Mouse (Mus musculus) lung, embryonic 16.5 days (tissue): ENCODE measurements around the gene Abhd16a. TPM values are rescaled to one million over a fixed set of nuclear protein-coding genes. Genes with fewer than 3 reads are reported as not detected.

Source experiments
- ATAC-seq: fragments of 200-750 bp; cut with Nextera tagmentation; 2 replicates; pipeline ENCODE4 v1.8.0; 2017; ENCODE audit warnings: low read depth, mild to moderate bottlenecking, moderate library complexity
- H3K27ac ChIP-seq: fragments of 300-500 bp; sonication (generic); 2 replicates; pipeline ENCODE4 v1.5.1; 2014; ENCODE audit warnings: mild to moderate bottlenecking, control low read depth, low read length
- H3K27me3 ChIP-seq: fragments of 300-500 bp; sonication (generic); 2 replicates; pipeline ENCODE4 v1.6.1; 2014; ENCODE audit warnings: low read depth, low read length, mixed read lengths; ENCODE audit not compliant: control insufficient read depth, insufficient read depth
- H3K36me3 ChIP-seq: fragments of 300-500 bp; sonication (generic); 2 replicates; pipeline ENCODE4 v1.6.1; 2014; ENCODE audit warnings: low read length; ENCODE audit not compliant: control insufficient read depth, insufficient read depth
- H3K4me1 ChIP-seq: fragments of 300-500 bp; sonication (generic); replicated peaks from 2 replicates; pipeline ENCODE4 v1.6.1; 2014; ENCODE audit warnings: low read length, mixed read lengths; ENCODE audit not compliant: control insufficient read depth, insufficient read depth
- H3K4me2 ChIP-seq: fragments of 300-500 bp; sonication (generic); 2 replicates; pipeline ENCODE4 v1.6.1; 2014; ENCODE audit warnings: low read depth, low read length, control low read depth
- H3K4me3 ChIP-seq: fragments of 300-500 bp; sonication (generic); 2 replicates; pipeline ENCODE4 v1.5.1; 2014; ENCODE audit warnings: mild to moderate bottlenecking, low read length, control low read depth
- H3K9ac ChIP-seq: fragments of 300-500 bp; sonication (generic); 2 replicates; pipeline ENCODE4 v1.6.1; 2014; ENCODE audit warnings: low read length, control low read depth
- H3K9me3 ChIP-seq: fragments of 300-500 bp; sonication (generic); 2 replicates; pipeline ENCODE4 v1.6.1; 2016; ENCODE audit warnings: low read length; ENCODE audit not compliant: control insufficient read depth
- WGBS: fragments of 180-500 bp; shearing (Covaris S2); extraction: QIAGEN DNeasy Blood & Tissue Kit; methylation state at CpG from one replicate; pipeline ENCODE4 v1.1.7; 2014; 5-methylcytosine and 5-hydroxymethylcytosine counted together
- polyA plus RNA-seq: library from polyadenylated mRNA; unstranded; fragments of >200 nt; fragmentation: Nextera tagmentation; extraction: Ambion mirVana; gene quantifications from 2 replicates; pipeline ENCODE4 v1.2.1, GENCODE M21; 2015

The Abhd16a gene
- polyA plus RNA-seq, 1 experiment from 2014 or later, result 98.3 TPM

- no peak overlapping the region for H3K27ac ChIP-seq
- 61% methylated on average over 3 of the region's 3 CpGs for WGBS
- no peak for ATAC-seq
Measured at GRCm38 (mm10) chr17:35132174-35132560, 43.1 kb downstream of the Abhd16a start.

DNA sequence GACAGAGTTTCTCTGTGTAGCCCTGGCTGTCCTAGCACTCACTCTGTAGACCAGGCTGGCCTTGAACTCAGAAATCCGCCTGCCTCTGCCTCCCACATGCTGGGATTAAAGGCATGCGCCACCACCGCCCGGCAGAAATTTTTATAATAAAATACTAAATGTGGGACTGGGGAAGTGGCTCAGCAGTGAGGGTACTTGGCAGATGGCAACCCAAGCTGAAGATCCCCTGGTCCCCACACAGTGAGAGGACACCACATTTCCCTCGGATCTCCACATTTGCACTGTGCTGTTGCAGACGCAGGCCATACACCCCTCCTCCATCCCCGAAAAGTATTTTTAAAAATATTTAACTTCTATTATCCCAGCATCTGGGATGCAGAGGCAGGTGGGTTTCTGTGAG is 44.5 kb downstream of the Abhd16a start:
- no peak for ATAC-seq
- H3K9ac ChIP-seq, result no peak overlapping the region
- no peaks in the 10 kb centered on the region for H3K27me3 ChIP-seq
- 90% methylated on average over 7 of the region's 7 CpGs for WGBS
- peaks cover 3% of the 10 kb centered on the region; the same call in 1 of the 2 replicates for H3K36me3 ChIP-seq
- no peak overlapping the region for H3K27ac ChIP-seq
- no peaks in the 10 kb centered on the region for H3K9me3 ChIP-seq
- no peak overlapping the region for H3K4me3 ChIP-seq
- H3K4me1 ChIP-seq, result peaks cover 14% of the 10 kb centered on the region
- H3K4me2 ChIP-seq, result no peak overlapping the region

More at GRCm38 (mm10) chr17:35132174-35132560, 43.1 kb downstream of the Abhd16a start:
- H3K9me3 ChIP-seq, result no peaks in the 10 kb centered on the region
- H3K4me3 ChIP-seq, result no peak overlapping the region
- H3K4me1 ChIP-seq, result peaks cover 17% of the 10 kb centered on the region
- no peaks in the 10 kb centered on the region for H3K27me3 ChIP-seq
- no peak overlapping the region for H3K4me2 ChIP-seq
- H3K36me3 ChIP-seq, result no peaks in the 10 kb centered on the region; the same call in 1 of the 2 replicates
- H3K9ac ChIP-seq, result no peak overlapping the region

DNA sequence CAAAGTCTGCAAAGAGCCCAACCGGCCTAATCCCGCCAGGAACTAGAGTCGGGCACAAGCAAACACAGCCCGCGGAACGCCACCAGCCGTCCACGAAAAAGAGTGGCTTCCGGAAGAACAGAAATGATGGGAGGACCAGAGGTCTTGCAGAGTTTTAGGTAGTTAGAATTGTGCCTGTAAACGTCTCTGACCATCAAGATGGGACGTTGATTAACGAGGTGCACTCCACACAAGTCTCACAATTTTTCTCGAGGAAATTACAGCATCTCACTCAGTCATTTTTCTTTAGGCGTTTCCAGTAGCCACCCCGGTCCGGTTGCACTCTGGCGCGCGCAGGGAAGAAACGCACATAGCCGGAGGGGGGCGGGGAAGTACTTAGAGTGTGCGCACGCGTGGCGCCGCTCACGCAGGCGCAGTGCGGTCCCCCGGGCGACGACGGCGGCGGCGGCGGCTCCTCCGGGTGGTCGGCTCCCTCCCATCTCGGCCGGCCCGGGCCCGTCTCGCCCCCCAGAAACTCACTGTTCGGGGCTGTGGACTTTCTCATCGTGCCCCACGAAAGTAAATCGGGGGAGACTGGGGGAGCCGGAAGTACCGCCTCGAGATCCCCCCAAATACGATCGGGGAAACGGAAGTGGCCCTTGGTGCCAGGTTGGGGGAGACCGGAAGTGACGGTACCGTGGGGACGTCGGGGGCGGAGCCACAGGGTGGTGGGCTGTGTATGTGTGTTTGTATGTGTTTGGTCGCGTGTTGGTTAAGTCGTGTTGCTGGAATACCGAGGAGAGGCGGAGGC is 45.9 kb downstream of the Abhd16a start, which contains the start of gene Bag6:
Gene Bag6, plus strand, starts transcription at position 378 of the 790 bp plus-strand sequence.
- Histone ChIP-seq H3K9me3 (no peaks in the 10 kb centered on the region), H3K9ac (peak within 1 kb of the TSS; percentile 87), H3K4me2 (peak within 1 kb of the TSS; percentile 92), H3K4me3 (peak within 1 kb of the TSS; percentile 89), H3K27me3 (no peaks in the 10 kb centered on the region), H3K4me1 (peaks cover 14% of the 10 kb centered on the region), H3K27ac (peak within 1 kb of the TSS; percentile 97), H3K36me3 (peaks cover 15% of the 10 kb centered on the region)
- peak; percentile 95 for ATAC-seq
- under 1% methylated on average over 66 of the region's 66 CpGs for WGBS

DNA sequence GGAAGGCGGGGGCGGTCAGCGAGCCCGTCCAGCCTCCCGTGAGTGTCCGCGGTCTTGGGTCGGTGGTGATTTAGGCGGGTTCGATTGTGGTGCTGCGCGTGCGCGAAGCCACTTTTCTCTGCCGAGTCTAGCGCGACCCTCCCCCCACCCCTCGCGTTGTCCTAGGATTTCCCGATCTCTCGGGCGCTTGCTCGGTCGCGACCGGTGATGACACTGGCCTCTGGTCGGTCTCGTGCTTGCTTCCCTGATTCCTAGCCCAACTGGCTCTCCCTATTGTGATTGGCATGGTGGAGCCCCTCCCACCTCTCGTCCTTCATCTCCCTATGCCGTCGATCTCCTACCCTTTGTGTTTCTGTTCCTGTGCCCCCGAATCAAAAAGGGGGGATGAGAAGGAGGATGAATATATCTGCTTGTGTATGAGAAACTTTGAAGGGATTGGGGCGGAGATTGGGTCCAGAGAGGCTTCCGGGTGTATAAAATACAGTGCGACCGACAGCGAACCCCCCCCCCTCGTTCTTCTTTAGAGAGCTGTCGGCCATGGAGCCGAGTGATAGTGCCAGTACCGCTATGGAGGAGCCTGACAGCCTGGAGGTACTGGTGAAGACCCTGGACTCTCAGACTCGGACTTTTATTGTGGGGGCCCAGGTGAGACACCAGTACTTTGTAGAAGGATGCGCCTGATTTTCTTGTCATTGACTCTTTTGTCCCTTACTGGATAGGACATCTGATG is 46.7 kb downstream of the Abhd16a start:
- H3K27me3 ChIP-seq, result no peaks in the 10 kb centered on the region
- no peaks in the 10 kb centered on the region for H3K9me3 ChIP-seq
- under 1% methylated on average over 40 of the region's 43 CpGs for WGBS
- H3K9ac ChIP-seq, result peak overlapping the region; percentile 87
- H3K27ac ChIP-seq, result peak overlapping the region; percentile 97
- H3K4me3 ChIP-seq, result peak overlapping the region; percentile 89
- peak; percentile 5; the same call in 1 of the 2 replicates for ATAC-seq
- H3K4me1 ChIP-seq, result peaks cover 14% of the 10 kb centered on the region
- H3K4me2 ChIP-seq, result peak overlapping the region; percentile 92
- peaks cover 20% of the 10 kb centered on the region for H3K36me3 ChIP-seq

DNA sequence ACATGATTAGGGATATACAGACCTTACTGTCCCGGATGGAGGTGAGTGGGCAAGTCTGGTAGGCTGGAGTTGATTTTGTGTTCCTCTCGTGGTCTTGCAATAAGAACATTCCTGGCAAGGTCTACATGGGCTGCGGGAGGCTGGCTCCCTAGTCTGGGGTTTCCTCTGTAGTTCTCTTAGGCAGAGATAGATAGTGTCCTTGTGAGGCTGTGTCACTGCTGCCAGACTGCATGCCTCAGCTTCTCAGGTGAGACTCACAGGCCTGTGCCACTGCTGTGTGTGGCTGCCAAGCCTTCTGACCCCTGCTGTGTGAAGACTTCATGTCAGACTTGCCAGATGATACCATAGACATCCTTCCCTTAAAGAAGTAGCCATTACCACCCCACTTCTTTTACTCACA is 50.2 kb downstream of the Abhd16a start:
- Histone ChIP-seq H3K4me3 (no peak overlapping the region), H3K27me3 (no peaks in the 10 kb centered on the region), H3K27ac (no peak overlapping the region), H3K36me3 (peaks cover 52% of the 10 kb centered on the region), H3K4me2 (no peak overlapping the region), H3K9ac (no peak overlapping the region), H3K4me1 (peaks cover 12% of the 10 kb centered on the region), H3K9me3 (no peaks in the 10 kb centered on the region)
- ATAC-seq, result no peak
- 89% methylated on average over 3 of the region's 3 CpGs for WGBS

- H3K4me3 ChIP-seq, result no peak overlapping the region
- no peak overlapping the region for H3K9ac ChIP-seq
- H3K27ac ChIP-seq, result no peak overlapping the region
- H3K4me1 ChIP-seq, result peaks cover 12% of the 10 kb centered on the region
- WGBS, result 73% methylated on average over 16 of the region's 16 CpGs
- H3K36me3 ChIP-seq, result peaks cover 63% of the 10 kb centered on the region
- H3K4me2 ChIP-seq, result no peak overlapping the region
- no peaks in the 10 kb centered on the region for H3K27me3 ChIP-seq
- H3K9me3 ChIP-seq, result no peaks in the 10 kb centered on the region
- no peak for ATAC-seq
Measured at GRCm38 (mm10) chr17:35140490-35140996, 51.5 kb downstream of the Abhd16a start.

GRCm38 (mm10) chr17:35141971-35142370 is 52.9 kb downstream of the Abhd16a start:
- 86% methylated on average over 6 of the region's 6 CpGs for WGBS
- no peak overlapping the region for H3K9ac ChIP-seq
- no peak overlapping the region for H3K4me3 ChIP-seq
- H3K9me3 ChIP-seq, result no peaks in the 10 kb centered on the region
- peaks cover 77% of the 10 kb centered on the region for H3K36me3 ChIP-seq
- no peaks in the 10 kb centered on the region for H3K27me3 ChIP-seq
- no peak for ATAC-seq
- peaks cover 3% of the 10 kb centered on the region for H3K4me1 ChIP-seq
- H3K27ac ChIP-seq, result no peak overlapping the region
- H3K4me2 ChIP-seq, result no peak overlapping the region

GRCm38 (mm10) chr17:35146139-35146538 is 57.1 kb downstream of the Abhd16a start:
- Histone ChIP-seq H3K4me3 (no peak overlapping the region), H3K4me1 (no peaks in the 10 kb centered on the region), H3K27ac (no peak overlapping the region), H3K4me2 (no peak overlapping the region), H3K27me3 (no peaks in the 10 kb centered on the region), H3K9me3 (no peaks in the 10 kb centered on the region), H3K36me3 (peaks cover 86% of the 10 kb centered on the region), H3K9ac (no peak overlapping the region)
- WGBS, result 84% methylated on average over 5 of the region's 5 CpGs
- ATAC-seq, result no peak

DNA sequence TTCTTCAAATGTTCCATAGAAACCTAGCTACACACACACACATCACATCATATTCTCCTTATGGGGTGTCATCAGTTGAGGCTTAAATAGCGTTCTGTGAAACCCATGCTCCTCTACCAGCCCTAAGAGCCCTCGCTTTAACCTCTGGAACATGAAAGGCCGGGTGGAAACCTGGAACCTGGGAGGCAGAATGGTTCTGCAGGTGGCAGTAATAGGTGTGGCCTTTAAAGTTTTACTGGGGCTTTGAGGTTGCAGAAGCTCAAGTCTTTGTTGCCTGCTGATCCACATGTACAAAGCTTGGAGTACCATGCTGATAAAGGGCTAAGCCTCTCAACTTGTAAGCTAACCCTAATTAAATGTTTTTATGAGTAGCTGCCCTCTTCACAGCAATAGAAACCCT is 58.3 kb downstream of the Abhd16a start:
- no peaks in the 10 kb centered on the region for H3K27me3 ChIP-seq
- WGBS, result 54% methylated on average over 3 of the region's 3 CpGs
- H3K4me3 ChIP-seq, result no peak overlapping the region
- H3K4me2 ChIP-seq, result no peak overlapping the region
- ATAC-seq, result no peak
- peaks cover 85% of the 10 kb centered on the region for H3K36me3 ChIP-seq
- H3K9me3 ChIP-seq, result no peaks in the 10 kb centered on the region
- no peaks in the 10 kb centered on the region for H3K4me1 ChIP-seq
- no peak overlapping the region for H3K9ac ChIP-seq
- H3K27ac ChIP-seq, result no peak overlapping the region
